Mouse (Mus musculus): Measurements from ENCODE around the gene Maea.

GRCm38 (mm10) chr5:33347620-33348019 is 12.3 kb downstream of the Maea start:
- TF ChIP-seq CTCF (IDR thresholded peaks at IDR 0.05; ENCODE audit: extremely low read depth, insufficient read length, insufficient replicate concordance, low read depth, low read length) (no peak), POLR2A (IDR thresholded peaks at IDR 0.05; ENCODE audit: low read depth, low read length) (no peak)
